Mouse (Mus musculus) liver, postnatal 0 days (tissue): ENCODE results near the gene Ugt1a9.
"Not testable (repeated sequence)": the region's sequence is repeated elsewhere in the genome, so short reads cannot be mapped to it uniquely, and the experiment has no call there.

Experiments
- CTCF ChIP-seq: sonication (generic); IDR thresholded peaks from 2 replicates; pipeline ENCODE4 v1.5.1; 2016; ENCODE audit warnings: antibody characterized with exemption, low read depth
- EP300 ChIP-seq: IDR thresholded peaks from 2 replicates; pipeline ENCODE4 v1.6.1; 2016; ENCODE audit warnings: antibody characterized with exemption, low read depth, mild to moderate bottlenecking

DNA sequence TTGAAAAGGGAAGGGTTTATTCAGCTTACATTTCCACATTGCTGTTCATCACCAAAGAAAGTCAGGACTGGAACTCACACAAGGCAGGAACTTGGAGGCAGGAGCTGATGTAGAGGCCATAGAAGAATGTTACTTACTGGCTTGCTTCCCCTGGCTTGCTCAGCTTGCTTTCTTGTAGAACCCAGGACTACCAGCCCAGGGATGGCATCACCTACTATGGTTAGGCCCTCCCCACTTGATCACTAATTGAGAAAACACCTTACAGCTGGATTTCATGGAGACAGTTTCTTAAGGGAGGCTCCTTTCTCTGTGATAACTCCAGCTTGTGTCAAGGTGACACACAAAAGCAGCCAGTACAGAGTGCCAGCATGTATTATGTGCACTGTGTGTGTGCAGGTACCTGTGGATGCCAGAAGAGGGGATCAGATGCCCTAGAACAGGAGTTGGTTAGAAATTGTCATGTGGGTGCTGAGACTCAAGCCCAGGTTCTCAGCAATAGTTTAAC is 152.5 kb downstream of the Ugt1a9 start:
- not testable (repeated sequence) for TF ChIP-seq CTCF, EP300
